Mouse (Mus musculus): ENCODE data around the gene Syt9. TPM values are rescaled to one million over a fixed set of nuclear protein-coding genes. Genes with fewer than 3 reads are reported as not detected.

The Syt9 gene
- polyA plus RNA-seq, 1 experiment from 2014 or later: 0.04 TPM

DNA sequence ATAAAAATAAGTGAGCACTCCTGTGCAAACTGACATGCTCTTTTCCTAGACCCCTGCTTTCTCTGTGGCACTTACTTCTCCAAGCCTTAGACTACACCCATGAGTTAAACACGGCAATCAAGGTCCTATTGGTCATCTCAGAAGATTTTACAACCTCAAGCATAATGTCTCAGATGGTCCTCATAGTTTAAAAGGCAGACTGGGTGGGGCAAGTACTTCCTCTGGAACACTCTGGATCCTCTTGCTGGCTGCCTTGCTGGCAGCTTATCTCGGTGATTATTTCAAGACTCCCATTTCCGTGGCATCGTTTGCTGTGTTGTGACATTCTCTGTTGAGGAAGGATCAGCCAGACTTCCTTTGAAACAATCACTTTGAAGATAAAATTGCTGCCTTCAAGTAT lies 169.5 kb downstream of the Syt9 start:
- DNase-seq (ENCODE audit: low spot score): no peak

DNA sequence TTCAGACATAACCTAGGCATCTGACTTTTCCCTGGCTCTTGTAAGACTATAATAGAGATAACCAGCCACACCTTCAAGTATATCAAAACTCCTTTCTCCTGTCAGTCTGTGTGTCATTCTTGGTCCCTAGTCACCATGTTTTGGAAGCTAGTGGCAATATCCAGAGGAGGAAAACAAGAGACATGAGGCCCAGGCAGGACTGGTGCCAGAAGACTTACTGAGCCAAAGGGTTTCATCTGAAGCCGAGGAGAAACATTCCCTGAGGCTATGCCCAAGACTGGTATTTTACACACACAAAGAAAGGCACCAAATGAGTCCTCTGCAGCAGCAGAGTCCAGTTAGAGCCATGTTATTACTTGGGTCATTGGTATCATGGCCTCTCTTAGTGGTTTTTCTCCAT lies 174.5 kb downstream of the Syt9 start:
- DNase-seq (ENCODE audit: low spot score): no peak

DNA sequence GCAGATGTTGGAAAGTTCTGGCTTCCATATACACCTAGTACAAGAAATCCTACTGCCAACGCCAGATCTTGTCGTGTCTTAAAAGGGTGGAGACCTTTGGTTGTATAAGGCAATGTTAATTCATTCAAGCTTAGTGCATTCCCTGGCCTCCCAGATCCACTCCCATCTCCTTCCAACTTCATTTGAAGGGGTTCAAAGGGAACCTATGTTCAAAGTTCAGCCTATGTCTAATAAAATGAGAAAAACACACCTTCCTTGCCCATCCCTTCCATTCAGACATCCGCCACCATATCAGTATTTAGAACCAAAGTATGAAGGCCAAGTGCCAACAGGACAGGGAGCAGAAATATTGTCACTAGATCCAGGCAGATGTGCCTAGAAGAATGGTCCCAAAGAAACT lies 177.3 kb downstream of the Syt9 start:
- DNase-seq (ENCODE audit: low spot score): no peak

DNA sequence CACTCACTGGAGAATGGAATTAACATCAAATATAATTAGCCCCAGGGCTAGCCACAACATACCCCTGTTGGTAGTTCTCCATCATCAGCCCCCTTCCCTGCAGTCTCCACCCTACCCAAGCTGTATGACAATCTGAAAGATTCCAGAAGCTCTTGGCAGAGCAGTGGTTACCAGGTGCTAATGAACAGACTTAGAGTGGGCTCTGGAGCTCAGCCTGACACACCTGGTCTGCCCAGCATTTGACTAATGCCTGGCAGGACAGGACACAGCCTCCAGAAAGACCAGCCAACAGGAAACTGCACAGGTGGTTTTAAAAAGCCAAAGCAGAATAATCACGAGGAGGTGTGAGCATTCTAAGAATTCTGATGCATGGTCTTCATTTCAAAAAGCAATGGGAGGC lies 182.9 kb downstream of the Syt9 start:
- DNase-seq (ENCODE audit: low spot score): no peak

DNA sequence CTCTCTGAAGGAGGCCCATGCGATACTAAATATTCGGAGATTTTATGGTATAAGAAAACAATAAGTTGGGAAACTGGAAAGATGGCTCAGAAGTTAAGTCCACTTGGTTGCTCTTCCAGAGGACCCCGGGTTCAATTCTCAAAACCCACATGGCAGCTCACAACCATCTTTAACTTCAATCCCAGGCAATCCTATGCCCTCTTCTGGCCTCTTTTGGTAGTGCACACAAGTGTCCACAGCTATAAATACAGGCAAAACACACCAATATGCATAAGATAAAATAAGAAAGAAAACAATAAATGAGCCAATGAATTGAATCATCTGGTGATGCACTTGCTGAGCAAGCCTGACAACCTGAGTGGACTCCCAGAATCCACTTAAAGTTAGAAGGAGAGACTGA lies 185.4 kb downstream of the Syt9 start:
- DNase-seq (ENCODE audit: low spot score): no peak

DNA sequence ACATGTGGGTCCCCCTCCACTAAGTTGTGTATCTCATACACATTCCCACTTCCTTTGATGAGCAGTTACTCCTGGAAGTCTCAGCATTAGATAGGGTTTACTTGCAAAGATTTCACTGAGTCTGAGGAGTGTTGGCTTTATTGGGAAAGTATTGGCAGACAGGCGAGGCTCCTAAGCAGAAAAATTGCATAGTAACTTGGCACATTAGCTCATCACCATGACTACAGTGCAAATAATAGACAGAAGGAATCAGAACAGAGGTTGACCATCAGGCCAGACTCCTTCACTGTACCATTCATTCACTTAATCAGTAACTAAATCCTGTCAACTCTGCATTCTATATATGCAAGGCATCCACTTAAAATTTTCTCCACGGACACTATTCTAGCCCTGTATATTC lies 190.1 kb downstream of the Syt9 start:
- no peak for DNase-seq (ENCODE audit: low spot score)

DNA sequence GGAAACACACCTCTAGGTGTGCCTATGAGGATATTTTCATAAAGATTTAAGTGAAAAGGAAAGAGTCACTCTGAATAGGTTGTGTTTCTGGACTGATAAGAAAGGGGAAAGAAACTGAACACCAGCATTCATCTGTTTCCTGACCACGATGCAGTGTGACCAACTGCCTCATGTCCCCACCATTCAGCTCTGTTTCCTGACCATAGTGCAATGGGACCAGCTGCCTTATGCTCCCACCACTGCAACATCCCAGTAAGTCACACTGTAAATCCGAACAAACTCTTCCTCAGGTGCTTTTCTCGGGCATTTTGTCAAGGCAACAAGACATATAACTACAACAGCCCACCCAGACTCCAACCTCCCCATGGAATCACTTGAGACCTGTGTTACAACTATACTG lies 191.1 kb downstream of the Syt9 start:
- no peak for DNase-seq (ENCODE audit: low spot score)

DNA sequence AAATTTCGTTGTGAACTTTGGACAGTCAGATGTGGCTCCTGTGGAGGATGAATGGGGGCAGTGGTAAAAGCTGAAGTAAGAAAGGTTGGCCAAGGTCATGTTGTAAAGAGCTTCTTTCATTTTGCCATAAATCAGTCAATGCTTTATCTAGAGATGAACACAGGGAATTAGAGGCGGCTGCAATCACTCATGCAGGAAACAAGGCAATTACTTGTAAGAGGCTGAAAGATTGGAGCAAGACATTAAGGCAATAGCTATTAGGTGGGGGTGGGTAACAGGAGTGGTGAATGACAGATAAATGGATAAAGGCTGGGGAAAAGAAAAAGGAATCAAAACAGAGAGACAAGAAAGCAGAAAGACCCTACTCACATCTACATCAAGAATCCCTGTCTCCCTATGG lies 193.2 kb downstream of the Syt9 start:
- no peak for DNase-seq (ENCODE audit: low spot score)

DNA sequence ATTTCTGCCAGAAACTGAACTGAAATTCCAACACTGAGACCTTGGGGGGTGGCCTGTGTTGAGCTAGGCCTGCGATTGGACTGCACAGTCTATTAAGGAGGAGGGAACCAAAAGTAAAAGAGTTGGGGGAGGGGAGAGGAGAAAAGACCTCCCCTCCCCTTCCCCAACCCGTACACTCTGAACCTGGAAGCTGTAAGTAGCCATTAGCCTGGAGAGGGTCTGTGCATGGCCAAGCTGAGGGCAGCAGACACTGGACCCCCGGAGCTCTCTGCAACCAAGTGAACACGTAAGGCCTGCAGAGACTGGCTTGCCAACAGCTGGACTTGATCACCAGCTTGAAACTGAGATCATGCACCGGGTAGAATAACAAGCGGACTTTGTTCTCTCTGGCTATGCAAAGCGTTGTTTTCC lies 196.7 kb downstream of the Syt9 start, which contains the start of gene Olfml1:
TSS of gene Olfml1 (plus strand) at position 186 of the 411 bp plus-strand sequence.
- no peak for DNase-seq (ENCODE audit: low spot score)

DNA sequence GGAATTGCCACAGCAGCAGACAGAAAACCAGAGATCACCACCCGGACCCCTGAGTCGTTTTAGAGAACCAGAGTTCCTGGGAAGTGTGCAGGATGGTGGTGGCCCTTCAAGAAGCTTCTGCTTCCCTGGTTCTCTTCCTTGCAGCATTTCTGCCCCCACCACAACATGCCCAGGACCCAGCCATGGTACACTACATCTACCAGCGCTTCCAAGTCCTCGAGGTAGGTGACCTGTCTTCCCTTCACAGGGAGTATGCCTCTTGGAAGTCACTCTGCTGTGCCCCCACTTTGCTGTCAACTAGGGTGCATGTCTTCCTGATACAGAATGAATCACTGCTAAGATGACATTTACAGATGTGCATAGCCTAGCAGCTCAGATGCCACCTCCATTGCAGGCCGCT lies 197.1 kb downstream of the Syt9 start:
- no peak for DNase-seq (ENCODE audit: low spot score)

DNA sequence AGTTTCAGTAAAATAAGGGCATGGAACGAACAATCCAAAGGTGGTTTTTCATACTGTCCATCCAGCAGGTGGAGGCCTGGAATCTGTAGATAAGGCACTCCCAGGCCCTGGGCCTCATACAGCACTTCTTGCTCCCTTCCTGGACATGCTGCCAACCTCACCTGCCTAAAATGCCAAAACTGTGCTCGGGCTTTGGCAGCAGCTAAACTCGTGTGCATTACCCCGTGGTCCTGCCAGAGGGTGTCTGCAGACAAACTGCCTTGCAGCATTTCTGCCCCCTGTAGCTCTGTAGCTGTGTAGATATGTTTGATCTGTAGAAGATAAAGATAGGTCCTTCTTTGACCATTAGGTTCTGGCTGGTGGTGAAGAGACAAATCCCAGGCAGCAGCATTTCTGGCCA lies 198.4 kb downstream of the Syt9 start:
- no peak for DNase-seq (ENCODE audit: low spot score)

DNA sequence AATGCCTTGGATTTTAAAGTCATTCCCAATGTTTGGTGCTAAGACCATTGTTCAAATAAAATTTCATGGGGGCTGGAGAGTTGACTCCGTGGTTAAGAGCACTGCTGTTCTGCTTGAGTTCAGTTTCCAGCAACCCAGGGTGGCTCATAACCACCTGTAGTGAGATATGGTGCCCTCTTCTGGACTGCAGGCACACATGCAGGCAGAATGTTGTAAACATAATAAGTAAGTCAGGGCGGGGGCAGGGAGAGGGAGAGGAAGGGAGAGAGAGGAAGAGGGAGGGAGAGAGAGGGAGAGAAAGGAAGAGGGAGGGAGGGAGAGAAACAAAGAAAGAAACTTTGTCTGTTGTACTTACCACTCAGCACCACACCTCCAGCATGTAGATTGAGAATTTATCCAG lies 203.3 kb downstream of the Syt9 start:
- peak; percentile 8 for DNase-seq (ENCODE audit: low spot score)

DNA sequence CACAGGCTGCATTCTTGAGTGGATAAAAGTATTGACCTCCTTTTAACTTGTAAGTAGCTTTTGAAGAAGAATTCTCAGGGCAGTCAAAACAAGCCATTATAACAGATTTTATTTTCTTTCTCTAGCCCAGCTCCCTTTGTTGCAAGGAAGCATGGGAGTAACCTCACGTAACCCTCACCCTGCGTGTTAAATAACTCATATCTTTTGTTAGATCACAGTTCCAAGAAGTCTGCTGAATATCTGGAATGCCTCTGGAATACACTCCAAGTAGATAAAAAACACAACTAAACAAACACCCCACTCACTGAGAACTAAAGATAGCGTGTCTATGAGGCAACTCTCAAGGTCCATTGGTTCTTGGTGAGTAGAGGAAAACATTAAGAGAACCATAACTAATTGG lies 203.7 kb downstream of the Syt9 start:
- DNase-seq (ENCODE audit: low spot score): no peak

DNA sequence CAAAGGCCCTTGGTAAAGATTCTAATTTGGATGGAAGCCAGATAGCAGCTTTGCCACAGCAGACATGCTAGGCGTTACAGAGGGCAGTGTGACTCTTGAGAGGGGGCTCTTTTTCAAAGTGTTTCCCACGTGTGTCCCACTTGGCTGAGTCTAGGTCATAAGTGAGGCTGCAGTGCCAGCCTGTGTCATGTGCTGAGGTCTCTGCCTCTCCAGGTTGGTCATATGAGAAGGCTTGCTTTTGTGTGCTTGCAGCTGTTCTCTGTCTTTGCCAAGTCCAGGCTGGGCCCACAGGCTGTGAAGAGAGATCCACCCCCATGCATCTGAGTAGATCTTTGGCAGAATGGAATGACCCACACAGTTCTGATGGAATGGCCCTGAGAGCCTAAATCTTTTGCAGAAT lies 222.1 kb downstream of the Syt9 start:
- no peak for DNase-seq (ENCODE audit: low spot score)

DNA sequence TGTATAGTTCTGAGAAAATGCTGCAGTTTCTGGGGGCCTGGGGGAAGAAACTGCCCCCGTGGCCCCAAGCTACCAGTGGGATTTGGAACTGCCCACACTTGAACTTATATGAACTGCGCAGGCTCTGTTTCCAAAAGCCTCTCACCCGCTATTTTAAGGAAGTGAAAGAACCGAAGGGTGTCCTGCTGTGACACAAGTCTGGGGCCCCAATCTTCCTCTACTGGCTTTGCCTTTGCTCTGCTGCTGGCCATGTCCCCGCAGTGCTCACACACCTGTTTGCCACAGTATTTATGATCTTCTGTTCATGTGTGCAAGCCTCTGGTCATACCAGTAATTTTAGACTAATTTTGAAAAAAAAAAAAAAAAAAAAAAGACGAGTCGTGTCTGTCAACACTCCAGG lies 223.4 kb downstream of the Syt9 start:
- DNase-seq (ENCODE audit: low spot score): no peak

DNA sequence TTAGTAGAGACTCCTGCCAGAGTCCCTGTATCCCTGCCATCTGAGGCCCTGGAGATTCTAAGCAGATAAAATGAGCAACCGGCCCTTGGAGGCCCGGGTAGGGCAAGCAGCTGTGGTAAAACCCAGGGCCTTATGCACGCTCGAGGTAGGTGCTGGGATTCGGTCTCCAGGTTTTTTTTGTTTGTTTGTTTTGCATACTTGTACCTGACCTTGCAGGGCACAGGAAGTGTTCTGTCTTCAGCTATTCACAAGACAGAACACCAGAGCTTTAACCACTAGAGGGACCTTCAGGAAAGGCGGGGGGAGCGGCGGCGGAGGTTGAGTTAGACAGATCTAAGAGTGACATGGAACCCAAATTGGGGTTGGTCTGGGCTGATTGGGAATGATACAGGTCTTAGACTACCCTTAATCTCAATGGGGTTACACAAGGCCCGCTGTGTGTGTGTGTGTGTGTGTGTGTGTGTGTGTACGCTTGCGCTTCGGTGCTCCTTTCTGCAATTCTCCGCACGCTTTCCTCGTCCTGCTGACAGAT lies 223.9 kb downstream of the Syt9 start:
- DNase-seq (ENCODE audit: low spot score): peak; percentile 67

DNA sequence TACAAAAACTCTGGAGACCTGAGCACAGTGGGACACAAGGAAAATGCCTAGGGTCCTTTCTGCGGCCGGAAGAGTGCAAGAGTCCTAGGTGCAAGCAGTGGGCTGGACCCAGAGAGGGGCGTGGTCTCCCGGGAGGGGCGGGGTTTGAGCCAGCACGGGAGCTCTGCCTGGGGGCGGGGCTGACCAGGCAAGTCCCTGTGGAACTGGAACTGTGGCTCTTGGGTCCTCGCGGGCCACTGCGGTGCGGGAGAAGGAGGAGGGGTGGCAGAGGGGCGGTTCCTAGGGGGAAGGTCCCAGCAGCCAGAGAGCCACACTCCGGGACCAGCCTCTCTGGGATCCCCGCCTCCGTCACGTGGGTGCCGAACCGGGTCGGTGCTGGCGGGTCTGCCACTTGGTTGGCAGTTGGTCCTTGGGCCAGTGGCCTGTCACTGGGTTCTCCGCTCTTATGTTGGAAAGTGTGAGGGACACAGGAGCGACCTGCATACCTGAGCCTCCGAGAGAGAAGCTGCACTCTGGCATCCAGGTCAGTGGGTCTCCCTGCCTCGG lies 224.4 kb downstream of the Syt9 start, which contains the start of gene Ppfibp2:
TSS of gene Ppfibp2 (plus strand) at position 351 of the 546 bp plus-strand sequence.
- peak; percentile 58 for DNase-seq (ENCODE audit: low spot score)

DNA sequence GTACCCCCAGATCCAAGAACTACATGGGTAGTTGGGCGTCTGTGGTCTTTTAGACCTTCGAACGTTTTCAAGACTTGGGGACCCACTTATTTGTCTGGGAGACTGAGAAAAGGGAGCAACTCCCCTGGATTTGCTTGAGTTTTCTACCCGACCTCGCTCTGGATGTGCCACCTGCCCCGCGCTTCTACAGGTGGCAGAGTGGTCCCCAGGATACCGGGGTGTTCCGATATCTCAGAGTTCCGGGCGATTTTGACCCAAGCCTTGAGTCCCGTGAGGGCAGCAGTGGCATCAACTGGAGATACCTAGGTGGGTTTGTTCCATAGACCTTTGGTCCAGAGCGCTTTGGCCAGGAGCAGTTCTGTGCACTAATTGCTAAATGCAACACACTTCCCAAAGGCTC lies 224.9 kb downstream of the Syt9 start:
- peak; percentile 3 for DNase-seq (ENCODE audit: low spot score)

DNA sequence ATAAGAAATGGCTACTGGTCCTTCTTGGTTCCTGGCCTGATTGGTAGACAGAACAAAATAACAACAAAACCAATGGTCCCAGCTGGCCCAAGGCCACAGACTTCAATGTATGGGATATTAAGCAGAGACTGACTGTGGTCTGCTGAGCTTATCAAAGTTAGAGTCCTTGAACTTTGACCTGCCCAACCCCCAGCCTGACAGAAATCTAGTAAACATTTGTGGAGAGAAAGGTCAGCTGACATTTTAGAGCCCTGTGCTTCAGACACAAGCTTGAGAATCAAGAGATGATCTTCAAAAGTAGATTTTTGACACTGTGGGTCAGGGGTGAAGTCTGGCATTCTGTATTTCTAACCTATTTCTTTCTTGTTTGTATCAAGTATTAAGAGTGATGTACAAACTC lies 226.2 kb downstream of the Syt9 start:
- DNase-seq (ENCODE audit: low spot score): no peak

DNA sequence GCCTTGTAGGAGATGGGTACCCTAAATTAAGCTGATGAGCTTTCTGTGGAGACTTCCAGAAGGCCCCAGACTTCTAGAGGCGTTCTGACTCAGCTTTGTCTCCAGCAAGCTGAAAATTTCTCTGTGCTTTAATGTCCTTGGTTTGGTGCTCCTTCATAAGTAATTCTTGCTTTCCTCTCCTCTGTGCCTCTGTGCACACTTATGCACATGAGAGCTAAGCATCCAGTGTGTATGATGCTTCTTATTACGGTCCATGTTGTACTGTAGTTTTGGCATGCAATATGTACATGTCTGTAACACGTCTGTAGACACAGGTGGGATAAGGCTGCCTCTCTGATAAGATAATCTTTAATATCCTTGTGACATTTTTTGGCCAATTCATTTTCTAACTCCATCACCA lies 227.4 kb downstream of the Syt9 start:
- no peak for DNase-seq (ENCODE audit: low spot score)

Measured in thymus, postnatal 0 days (tissue).